Mouse (Mus musculus) adrenal gland, postnatal 36 days (tissue): ENCODE results near the gene Fbxl18. TPM values are rescaled to one million over a fixed set of nuclear protein-coding genes. Genes with fewer than 3 reads are reported as not detected.

Source experiments
- DNase-seq, 2 experiments: peaks; one replicate each; pipeline ENCODE4 v3.0.0; 2021; ENCODE audit warnings: mixed read lengths in 1 of 2
- total RNA-seq, 2 experiments: library from RNA; stranded (reverse); gene quantifications; 2 replicates each; pipeline ENCODE4 v1.2.3; 2021

Fbxl18 gene
- total RNA-seq, 2 experiments from 2014 or later = 10.8 to 13.9 TPM

DNA sequence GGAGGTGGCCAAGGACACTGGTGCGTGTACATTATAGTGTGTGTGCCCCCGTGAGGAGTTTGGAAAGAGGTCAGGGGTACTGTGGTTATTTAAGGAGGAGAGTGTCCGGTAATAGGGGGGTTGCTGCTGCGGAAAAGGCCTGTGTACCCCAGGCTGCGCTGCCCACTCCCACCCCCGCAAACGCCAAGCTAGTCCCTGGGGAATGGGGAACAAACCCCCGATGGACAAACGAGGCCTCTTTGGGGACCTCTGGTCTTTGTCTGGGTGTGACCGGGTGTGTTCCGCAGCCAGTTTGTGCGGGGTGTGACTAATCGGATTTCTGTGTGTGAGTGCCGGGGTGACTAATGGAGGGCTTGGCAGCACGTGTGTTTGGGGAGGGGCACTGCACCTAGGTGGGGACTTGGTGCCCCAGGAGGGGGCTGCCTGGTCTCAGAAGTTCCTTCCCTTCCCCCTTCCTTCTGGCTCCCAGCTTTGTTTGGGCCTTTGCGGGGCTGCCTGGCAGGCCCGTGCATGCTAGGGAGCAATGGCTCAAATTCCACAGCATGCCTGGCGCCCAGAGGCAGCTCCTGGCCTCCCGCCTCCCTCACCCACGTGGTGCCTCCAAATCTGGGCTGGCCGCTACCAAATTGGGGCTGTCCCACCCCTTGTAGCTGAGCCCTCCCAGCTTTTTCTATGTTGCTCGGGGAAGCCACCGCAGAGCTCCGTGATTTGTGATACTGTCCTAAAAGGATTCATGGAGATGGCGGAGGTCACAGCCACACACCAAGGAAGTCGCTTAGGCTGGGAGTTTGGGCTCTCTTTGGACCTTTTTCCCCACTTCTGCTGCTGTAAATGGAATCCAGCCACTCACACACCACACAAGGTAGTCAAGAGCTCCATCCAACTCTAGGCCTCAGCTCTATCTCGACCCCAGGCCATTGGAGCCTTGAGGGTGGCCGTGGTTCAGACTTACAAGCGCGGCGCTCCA is 71.8 kb downstream of the Fbxl18 start:
- DNase-seq = peak; percentile 94

DNA sequence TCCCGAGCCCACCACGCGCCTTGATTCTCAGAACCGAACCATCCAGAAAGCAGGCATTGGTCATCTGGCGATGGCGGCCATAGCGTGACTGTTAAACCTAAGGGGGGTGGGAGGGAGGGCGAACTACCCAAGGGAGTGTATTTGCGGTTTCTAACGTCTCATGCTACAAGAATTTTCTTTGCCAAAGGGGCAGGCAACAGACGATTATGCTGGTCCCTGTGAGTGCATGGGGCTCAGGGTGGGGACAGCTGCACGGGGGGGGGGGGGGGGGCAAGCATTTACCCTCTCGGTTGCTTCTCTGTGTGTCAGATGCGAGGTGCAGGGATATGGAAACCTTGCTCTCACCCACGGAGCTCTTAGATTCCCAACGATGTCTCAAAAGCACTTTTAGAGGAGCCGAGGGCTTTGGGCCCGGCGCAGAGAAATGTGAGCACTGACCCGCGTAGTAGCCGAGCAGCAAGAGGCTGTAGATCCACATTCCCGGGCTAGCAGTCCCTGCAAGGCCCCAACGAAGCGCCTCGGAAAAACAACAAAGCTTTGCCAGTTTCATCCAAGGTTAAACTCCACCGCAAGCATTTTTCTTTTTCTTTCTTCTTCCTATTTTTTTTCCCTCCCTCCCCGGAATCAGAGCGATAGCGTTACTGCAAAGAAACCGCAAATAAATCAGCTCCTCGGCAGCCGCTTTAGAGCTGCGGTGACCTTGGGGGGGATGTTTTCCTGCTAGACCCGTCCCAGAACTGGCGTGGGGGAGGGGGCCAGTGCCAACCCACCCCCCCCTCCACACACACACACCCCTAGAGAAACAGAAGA is 72.7 kb downstream of the Fbxl18 start:
- peak; percentile 74 to 85 for DNase-seq

GRCm38 (mm10) chr5:142821974-142822285 is 73.3 kb downstream of the Fbxl18 start:
- no peak for DNase-seq

DNA sequence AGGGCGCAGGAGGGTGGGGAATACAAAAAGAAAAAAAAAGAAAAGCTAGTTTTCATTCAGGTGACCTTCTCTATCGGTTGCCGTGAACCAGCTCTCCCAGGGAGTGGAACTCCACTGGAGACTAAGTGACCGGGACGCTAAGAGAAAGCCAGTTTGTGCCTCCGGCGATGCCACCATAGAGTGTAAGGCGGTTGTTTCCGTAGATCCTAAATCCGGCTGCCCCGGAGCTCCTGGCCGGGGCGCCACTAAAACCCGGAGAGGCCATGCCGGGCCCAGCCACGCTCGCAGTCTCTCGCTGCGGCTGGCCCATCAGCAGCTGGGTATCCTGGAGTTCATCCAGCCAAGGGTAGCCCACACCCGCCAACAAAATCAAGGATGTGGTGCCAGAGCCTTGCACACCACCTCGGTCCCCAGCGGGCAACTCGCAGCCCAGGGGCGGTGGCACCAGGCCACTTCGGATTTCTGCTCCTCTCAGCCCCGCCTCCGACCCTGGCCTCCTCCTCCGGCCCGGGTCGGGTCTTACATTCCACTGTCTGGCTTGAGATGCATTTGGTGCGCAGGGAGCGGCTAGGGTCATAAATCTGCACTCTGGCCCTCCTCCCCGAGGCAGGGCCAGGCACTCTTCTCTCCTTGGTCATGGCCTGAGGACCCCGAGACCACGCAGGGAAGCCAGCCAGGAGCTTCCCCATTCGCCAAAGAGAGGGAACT is 73.8 kb downstream of the Fbxl18 start:
- peak; percentile 96 to 97 for DNase-seq

- peak; percentile 68 to 82 for DNase-seq
Observed at GRCm38 (mm10) chr5:142820276-142821265, 74.7 kb downstream of the Fbxl18 start.

DNA sequence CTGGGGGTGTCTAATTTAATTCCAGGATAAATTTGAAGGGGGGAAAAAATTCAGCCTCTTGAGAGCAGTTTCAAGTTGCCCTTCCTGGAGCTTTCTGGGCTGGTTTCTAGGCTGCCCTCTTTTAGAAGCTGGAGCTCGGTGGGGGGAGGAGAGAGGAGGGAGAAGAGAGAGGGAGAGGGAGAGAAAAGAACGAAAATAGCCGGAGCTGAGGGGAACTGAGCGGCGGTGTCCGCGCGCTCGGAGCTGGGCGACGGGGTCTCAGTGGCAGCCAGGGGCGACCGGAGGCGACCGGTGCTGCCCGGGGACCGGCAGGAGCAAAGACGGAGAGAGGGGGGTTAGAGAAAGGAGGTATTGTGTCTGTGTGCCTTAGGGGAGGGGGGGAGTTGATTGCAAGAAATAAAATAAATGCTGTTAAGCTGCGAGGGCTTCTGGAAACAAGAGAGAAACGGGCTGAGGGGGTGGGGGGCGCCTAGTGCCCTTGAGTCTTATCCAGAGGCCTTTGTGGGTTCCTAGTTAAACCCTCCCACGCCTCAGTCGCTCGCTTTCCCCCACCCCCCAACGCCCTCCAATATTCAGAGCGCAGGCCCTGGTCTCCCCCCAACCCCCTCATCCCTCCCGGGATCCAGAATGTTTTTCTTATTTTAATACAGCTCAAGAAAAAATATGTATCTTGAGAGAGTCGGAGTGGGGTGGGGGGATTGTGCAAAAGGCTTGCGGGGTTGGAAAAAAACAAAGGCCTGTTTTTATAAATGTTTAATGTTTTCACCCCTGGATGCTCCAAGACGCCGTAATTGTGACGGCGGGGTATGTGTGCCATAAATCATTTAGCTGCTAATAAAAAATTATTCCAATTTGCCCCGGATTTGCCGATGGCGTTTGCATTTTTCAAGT is 75.6 kb downstream of the Fbxl18 start:
- peak; percentile 62 to 79 for DNase-seq

- peak; percentile 76 to 87 for DNase-seq
Observed at GRCm38 (mm10) chr5:142818435-142819360, 76.5 kb downstream of the Fbxl18 start.

DNA sequence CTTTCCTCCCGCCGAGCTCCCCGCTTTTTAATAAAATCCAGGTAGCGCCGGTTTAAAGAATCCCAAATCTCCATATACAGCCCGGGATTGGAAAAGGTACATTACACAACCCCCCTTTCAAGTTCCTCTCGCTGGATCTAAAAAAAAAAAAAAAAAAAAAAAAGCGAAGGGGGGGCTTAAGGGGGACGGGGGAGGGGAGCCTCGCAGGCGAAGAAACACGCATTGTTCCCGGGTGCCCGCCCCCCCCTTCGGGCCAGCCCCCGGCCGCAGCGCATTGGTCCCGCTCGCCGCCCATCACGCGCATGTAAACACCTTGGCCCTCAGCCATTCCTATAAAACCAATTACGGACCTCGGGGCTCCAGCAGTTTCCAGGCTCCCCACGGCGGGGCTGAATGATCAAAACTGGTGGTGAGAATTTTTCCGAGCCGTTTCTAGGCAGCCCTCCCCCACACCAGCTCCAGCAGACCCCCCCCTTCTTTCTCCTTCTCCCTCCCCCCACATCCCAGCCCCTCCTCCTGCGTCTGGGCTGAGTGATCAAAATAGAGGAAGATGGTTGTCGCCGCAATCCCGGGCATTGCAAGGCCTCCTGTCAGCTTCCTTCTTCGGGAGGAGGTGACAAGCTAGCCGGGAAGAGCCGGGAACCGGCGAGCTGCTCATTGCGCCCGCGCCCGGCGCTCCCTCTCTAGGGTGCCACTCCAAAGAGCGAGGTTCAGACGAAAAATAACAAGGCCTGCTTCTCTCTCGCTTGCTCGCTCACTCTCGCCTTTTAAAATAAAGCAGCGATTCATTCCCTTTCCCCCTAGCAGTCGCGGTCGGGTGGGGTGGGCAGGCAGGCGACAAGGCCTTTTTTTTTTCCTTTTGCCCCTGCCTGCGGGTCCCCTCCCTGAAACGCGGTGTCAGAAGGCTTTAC is 77.4 kb downstream of the Fbxl18 start, which contains the start of gene Tnrc18:
Gene Tnrc18 (minus strand): TSS at position 139 of the 911 bp plus-strand sequence.
- peak; percentile 98 to 99 for DNase-seq

Other genes starting within 250 kb of the Fbxl18 start
- gene Slc29a4, start 202.9 kb downstream of the Fbxl18 start, total RNA-seq = 10 to 100 TPM; 14.4 to 22.8 TPM
- gene Tnrc18, start 77.8 kb downstream of the Fbxl18 start, total RNA-seq = 10 to 100 TPM; 79.8 to 81.9 TPM
- 1,000 to 10,000 TPM; 3,336 to 3,351 TPM for gene Actb, start 11.3 kb upstream of the Fbxl18 start, total RNA-seq
- gene Fscn1, start 64.9 kb upstream of the Fbxl18 start, total RNA-seq = 10 to 100 TPM; 33.6 to 42.0 TPM
- gene Rnf216, start 217.6 kb upstream of the Fbxl18 start, total RNA-seq = 10 to 100 TPM; 38.4 to 48.7 TPM